Mouse (Mus musculus): ENCODE data around the gene Cux2. TPM values are rescaled to one million over a fixed set of nuclear protein-coding genes. Genes with fewer than 3 reads are reported as not detected.

Cux2 gene
- polyA plus RNA-seq, 1 experiment = not detected

GRCm38 (mm10) chr5:121922942-121923826 is 126.7 kb downstream of the Cux2 start:
- Histone ChIP-seq H3K27me3 (replicated peaks) (peaks cover 62% of the 10 kb centered on the region), H3K4me3 (replicated peaks) (no peak overlapping the region), H3K9me3 (no peaks in the 10 kb centered on the region), H3K36me3 (replicated peaks; ENCODE audit: low read length) (no peaks in the 10 kb centered on the region), H3K4me1 (no peaks in the 10 kb centered on the region)
- TF ChIP-seq GATA1 (IDR thresholded peaks at IDR 0.05; ENCODE audit: borderline replicate concordance, low read length) (no peak), FLI1 (IDR thresholded peaks at IDR 0.05; ENCODE audit: low read length) (no peak)

GRCm38 (mm10) chr5:121919216-121919615 is 130.7 kb downstream of the Cux2 start:
- no peaks in the 10 kb centered on the region for H3K4me1 ChIP-seq

GRCm38 (mm10) chr5:121916813-121917212 is 133.1 kb downstream of the Cux2 start:
- H3K27me3 ChIP-seq (replicated peaks) = peaks cover 62% of the 10 kb centered on the region
- H3K9me3 ChIP-seq = no peaks in the 10 kb centered on the region
- no peak for TF ChIP-seq FLI1 (IDR thresholded peaks at IDR 0.05; ENCODE audit: low read length)
- TF ChIP-seq GATA1 (IDR thresholded peaks at IDR 0.05; ENCODE audit: borderline replicate concordance, low read length) = no peak
- no peaks in the 10 kb centered on the region for H3K4me1 ChIP-seq
- no peak overlapping the region for H3K4me3 ChIP-seq (replicated peaks)
- no peaks in the 10 kb centered on the region for H3K36me3 ChIP-seq (replicated peaks; ENCODE audit: low read length)

More at GRCm38 (mm10) chr5:121919216-121919615, 130.7 kb downstream of the Cux2 start:
- Histone ChIP-seq H3K4me3 (replicated peaks) (no peak overlapping the region), H3K36me3 (replicated peaks; ENCODE audit: low read length) (no peaks in the 10 kb centered on the region), H3K27me3 (replicated peaks) (peaks cover 65% of the 10 kb centered on the region), H3K9me3 (no peaks in the 10 kb centered on the region)
- TF ChIP-seq FLI1 (IDR thresholded peaks at IDR 0.05; ENCODE audit: low read length) (no peak), GATA1 (IDR thresholded peaks at IDR 0.05; ENCODE audit: borderline replicate concordance, low read length) (no peak)

- Histone ChIP-seq H3K36me3 (replicated peaks; ENCODE audit: low read length) (no peaks in the 10 kb centered on the region), H3K4me3 (replicated peaks) (no peak overlapping the region), H3K27me3 (replicated peaks) (peaks cover 68% of the 10 kb centered on the region), H3K4me1 (no peaks in the 10 kb centered on the region), H3K9me3 (no peaks in the 10 kb centered on the region)
- no peak for TF ChIP-seq GATA1 (IDR thresholded peaks at IDR 0.05; ENCODE audit: borderline replicate concordance, low read length)
- TF ChIP-seq FLI1 (IDR thresholded peaks at IDR 0.05; ENCODE audit: low read length) = no peak
Observed at GRCm38 (mm10) chr5:121913999-121914398, 135.9 kb downstream of the Cux2 start.

DNA sequence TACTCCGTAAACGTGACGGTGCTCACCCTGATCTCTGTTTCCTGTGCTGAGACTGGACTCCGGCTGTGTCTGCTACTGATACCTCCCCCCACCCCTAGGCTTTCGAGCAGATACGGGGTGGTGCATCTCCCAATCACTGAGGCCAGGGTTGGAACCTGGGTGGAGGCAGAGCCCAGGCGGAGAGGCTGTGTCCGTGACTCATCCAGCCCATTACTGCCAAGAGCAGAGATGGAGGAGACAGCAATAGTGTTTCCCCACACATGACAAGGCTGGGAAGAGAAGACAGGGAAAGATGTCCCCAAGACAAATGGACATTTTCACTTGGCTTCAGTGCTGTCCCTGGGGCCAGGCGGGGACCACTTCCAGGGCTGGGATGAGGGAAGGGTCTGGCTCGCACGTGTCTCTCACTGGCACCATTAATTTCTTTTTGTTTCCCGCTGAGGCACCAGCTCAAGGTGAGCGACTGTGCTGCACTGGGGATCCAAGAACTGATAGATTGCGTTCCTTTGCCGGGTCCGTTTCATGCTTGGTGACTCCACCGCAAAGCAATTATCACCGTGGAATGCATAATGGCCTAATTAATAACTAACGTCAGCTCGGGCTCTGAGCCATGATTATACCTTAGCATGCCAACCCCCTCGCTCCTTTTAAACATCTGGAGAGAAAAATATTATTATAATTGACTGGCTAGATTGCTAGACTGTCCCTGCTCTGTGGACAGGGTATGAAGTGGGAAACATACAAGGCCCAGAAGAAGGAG is 140.5 kb downstream of the Cux2 start:
- Histone ChIP-seq H3K4me3 (replicated peaks) (no peak overlapping the region), H3K4me1 (no peaks in the 10 kb centered on the region), H3K27me3 (replicated peaks) (peaks cover 56% of the 10 kb centered on the region), H3K9me3 (no peaks in the 10 kb centered on the region), H3K36me3 (replicated peaks; ENCODE audit: low read length) (no peaks in the 10 kb centered on the region)
- TF ChIP-seq FLI1 (IDR thresholded peaks at IDR 0.05; ENCODE audit: low read length) (no peak), GATA1 (IDR thresholded peaks at IDR 0.05; ENCODE audit: borderline replicate concordance, low read length) (no peak)

- TF ChIP-seq GATA1 (IDR thresholded peaks at IDR 0.05; ENCODE audit: borderline replicate concordance, low read length) = no peak
- TF ChIP-seq FLI1 (IDR thresholded peaks at IDR 0.05; ENCODE audit: low read length) = no peak
- peaks cover 54% of the 10 kb centered on the region for H3K27me3 ChIP-seq (replicated peaks)
- H3K4me3 ChIP-seq (replicated peaks) = no peak overlapping the region
- H3K4me1 ChIP-seq = no peaks in the 10 kb centered on the region
- H3K36me3 ChIP-seq (replicated peaks; ENCODE audit: low read length) = no peaks in the 10 kb centered on the region
- no peaks in the 10 kb centered on the region for H3K9me3 ChIP-seq
Observed at GRCm38 (mm10) chr5:121905671-121906070, 144.2 kb downstream of the Cux2 start.

DNA sequence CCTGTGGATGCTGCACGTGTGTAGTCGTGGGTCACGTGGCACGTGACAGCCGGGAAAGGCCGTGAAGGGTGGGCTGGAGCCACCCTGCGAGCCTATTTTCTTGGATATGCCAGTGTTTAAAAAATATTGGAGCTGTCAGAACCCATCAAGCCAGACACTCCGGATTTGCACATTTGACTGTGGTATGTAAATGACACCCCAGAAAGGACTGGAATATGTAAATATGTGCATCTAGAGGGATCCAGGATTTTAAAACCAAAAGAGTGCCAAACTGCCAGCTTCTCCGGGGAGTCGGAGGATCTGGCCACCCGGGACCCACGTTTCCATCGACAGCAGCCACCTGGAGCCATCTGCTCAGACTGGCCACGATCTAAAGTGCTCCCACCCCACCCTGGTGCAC is 145.1 kb downstream of the Cux2 start:
- TF ChIP-seq GATA1 (IDR thresholded peaks at IDR 0.05; ENCODE audit: borderline replicate concordance, low read length) (no peak), FLI1 (IDR thresholded peaks at IDR 0.05; ENCODE audit: low read length) (no peak)
- Histone ChIP-seq H3K4me1 (no peaks in the 10 kb centered on the region), H3K9me3 (no peaks in the 10 kb centered on the region), H3K36me3 (replicated peaks; ENCODE audit: low read length) (no peaks in the 10 kb centered on the region), H3K4me3 (replicated peaks) (no peak overlapping the region), H3K27me3 (replicated peaks) (peaks cover 49% of the 10 kb centered on the region)

DNA sequence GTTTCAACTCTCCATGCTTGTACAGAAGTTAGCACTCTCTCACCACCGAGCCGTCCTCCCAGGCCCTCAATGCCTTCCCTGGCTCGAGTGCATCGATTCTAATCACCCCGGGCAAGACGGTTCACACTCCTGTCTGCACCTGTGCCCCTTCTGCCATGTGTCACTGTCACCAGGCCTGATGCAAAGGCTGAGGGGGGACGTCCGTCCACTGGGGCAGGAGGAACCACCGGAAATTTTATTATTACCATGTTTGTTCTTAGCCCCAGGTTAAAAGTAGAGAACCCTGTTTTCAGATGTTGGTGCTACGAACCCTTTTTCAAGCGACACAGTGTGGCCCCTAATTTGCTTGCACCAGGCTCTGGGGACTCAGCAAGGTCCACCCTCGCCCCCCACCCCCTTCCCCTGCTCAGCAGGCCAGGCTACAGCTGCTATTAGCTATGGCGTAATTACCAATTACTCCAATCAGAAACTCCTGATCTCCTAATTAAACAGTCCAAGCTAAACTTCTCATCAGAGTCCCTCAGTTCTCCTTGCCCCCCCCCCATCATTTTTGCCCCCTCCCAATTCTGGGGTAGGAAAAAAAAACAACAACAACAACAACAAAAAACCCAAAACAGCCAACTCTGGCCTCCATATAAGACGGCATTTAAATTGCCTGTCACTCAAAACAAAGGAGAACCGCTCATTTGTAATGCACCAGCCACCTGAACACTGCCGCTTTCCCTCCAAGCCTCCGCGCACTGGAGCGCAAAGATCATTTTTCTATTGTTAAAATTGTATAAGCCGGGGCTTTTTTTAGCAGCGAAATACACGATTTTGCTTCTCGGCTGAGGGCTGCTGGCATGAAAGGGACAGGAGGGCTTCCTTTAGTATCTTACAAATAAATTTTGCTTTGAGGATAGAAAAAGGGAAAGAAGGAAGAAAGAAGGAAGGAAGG is 146.8 kb downstream of the Cux2 start:
- Histone ChIP-seq H3K36me3 (replicated peaks; ENCODE audit: low read length) (no peaks in the 10 kb centered on the region), H3K27me3 (replicated peaks) (peaks cover 42% of the 10 kb centered on the region), H3K4me3 (replicated peaks) (no peak overlapping the region), H3K4me1 (peaks cover 3% of the 10 kb centered on the region; the same call in 1 of the 2 replicates), H3K9me3 (no peaks in the 10 kb centered on the region)
- TF ChIP-seq FLI1 (IDR thresholded peaks at IDR 0.05; ENCODE audit: low read length) (no peak), GATA1 (IDR thresholded peaks at IDR 0.05; ENCODE audit: borderline replicate concordance, low read length) (no peak)

DNA sequence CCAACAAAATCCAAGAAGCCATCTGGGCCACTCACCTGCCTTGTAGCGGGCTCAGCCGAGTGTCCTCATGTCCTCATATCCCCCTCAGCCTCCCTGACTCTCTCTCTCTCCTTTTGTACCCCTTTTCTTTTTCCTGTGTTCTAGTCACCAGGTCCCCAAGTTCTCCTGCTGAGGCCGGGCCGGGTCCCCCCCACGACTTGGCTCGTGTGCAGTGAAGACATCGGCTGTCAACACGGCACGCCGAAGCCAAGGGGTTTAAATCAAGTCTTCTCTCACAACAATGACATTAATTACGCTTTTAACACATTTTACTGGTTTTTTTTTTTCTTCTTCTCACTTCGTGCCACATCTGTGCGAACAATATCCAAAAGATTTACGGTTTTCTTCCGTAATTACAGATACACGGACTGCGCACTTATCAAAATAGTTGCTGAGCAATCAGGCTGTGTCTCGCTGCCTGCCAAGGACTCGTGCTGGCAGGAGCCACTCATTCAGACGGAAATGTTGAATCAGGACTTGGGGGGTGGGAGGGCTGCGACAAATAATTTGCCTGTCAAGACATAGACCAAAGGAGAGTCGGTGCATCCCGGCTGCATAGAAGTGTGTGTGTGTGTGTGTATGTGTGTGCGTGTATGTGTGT is 154.7 kb downstream of the Cux2 start:
- Histone ChIP-seq H3K9me3 (no peaks in the 10 kb centered on the region), H3K4me1 (peaks cover 3% of the 10 kb centered on the region; the same call in 1 of the 2 replicates), H3K27me3 (replicated peaks) (peaks cover 58% of the 10 kb centered on the region), H3K4me3 (replicated peaks) (no peak overlapping the region), H3K36me3 (replicated peaks; ENCODE audit: low read length) (no peaks in the 10 kb centered on the region)
- TF ChIP-seq FLI1 (IDR thresholded peaks at IDR 0.05; ENCODE audit: low read length) (no peak), GATA1 (IDR thresholded peaks at IDR 0.05; ENCODE audit: borderline replicate concordance, low read length) (no peak)
